Mouse (Mus musculus) G1E (cell line): ENCODE data around the gene Chst3. TPM values are rescaled to one million over a fixed set of nuclear protein-coding genes. Genes with fewer than 3 reads are reported as not detected.
"Not testable (repeated sequence)": the region's sequence is repeated elsewhere in the genome, so short reads cannot be mapped to it uniquely, and the experiment has no call there.

ENCODE experiments used
- ATAC-seq: 2 replicates; pipeline ENCODE4 v1.8.0; 2016; ENCODE audit warnings: mild to moderate bottlenecking; ENCODE audit not compliant: insufficient number of reproducible peaks, poor library complexity, low FRiP score, severe bottlenecking; ENCODE audit errors: extremely low read depth
- DNase-seq: peaks from one replicate; pipeline ENCODE4 v3.0.0; 2012; ENCODE audit warnings: low spot score
- H3K27me3 ChIP-seq: 2 replicates; pipeline ENCODE4 v1.6.1; 2012; ENCODE audit warnings: mild to moderate bottlenecking, low read length, inconsistent platforms; ENCODE audit not compliant: insufficient read depth
- H3K36me3 ChIP-seq: replicated peaks from 2 replicates; pipeline ENCODE3; 2012; ENCODE audit warnings: mild to moderate bottlenecking, inconsistent platforms
- H3K4me1 ChIP-seq: 2 replicates; pipeline ENCODE4 v1.6.1; 2012; ENCODE audit warnings: low read depth, low read length, inconsistent platforms, mixed read lengths; ENCODE audit not compliant: insufficient read depth
- H3K4me3 ChIP-seq: 2 replicates; pipeline ENCODE4 v1.5.1; 2012; ENCODE audit warnings: low read depth, mild to moderate bottlenecking, inconsistent platforms, low read length, moderate library complexity, mixed read lengths
- H3K9me3 ChIP-seq: replicated peaks from 2 replicates; pipeline ENCODE4 v1.6.1; 2012; ENCODE audit warnings: inconsistent platforms
- CTCF ChIP-seq: IDR thresholded peaks from 2 replicates; pipeline ENCODE4 v1.5.1; 2012; ENCODE audit warnings: low read depth, low read length, inconsistent platforms, mixed read lengths
- GATA1 ChIP-seq: IDR thresholded peaks from 2 replicates; pipeline ENCODE4 v1.6.1; 2012; ENCODE audit warnings: borderline replicate concordance, low read length, inconsistent platforms, mixed read lengths
- GATA2 ChIP-seq: IDR thresholded peaks from 2 replicates; pipeline ENCODE4 v1.6.1; 2012; ENCODE audit warnings: low read depth, low read length, inconsistent platforms, borderline replicate concordance
- POLR2AphosphoS5 ChIP-seq: IDR thresholded peaks from 2 replicates; pipeline ENCODE4 v1.6.1; 2012; ENCODE audit warnings: low read depth, low read length, inconsistent platforms; ENCODE audit not compliant: insufficient replicate concordance
- TAL1 ChIP-seq: conservative IDR thresholded peaks from 2 replicates; pipeline ENCODE4 v1.6.1; 2012; ENCODE audit warnings: low read depth, low read length, inconsistent platforms, mixed read lengths
- polyA plus RNA-seq: library from polyadenylated mRNA; stranded (reverse); fragments of >175 nt; gene quantifications from 2 replicates; pipeline ENCODE4 v1.2.3, GENCODE M21; 2012
- total RNA-seq, 2 experiments: library from RNA; stranded (forward) in 1 of 2; stranded (reverse) in 1 of 2; fragments of 200-1000 nt in 1 of 2; fragments of >200 nt in 1 of 2; fragmentation: Nextera tagmentation in 1 of 2; gene quantifications; 2 replicates each; pipeline ENCODE4 v1.2.3; 2014 to 2017

Gene Chst3
- total and polyA plus RNA-seq, 3 experiments = 0.11 TPM; not detected in 2

DNA sequence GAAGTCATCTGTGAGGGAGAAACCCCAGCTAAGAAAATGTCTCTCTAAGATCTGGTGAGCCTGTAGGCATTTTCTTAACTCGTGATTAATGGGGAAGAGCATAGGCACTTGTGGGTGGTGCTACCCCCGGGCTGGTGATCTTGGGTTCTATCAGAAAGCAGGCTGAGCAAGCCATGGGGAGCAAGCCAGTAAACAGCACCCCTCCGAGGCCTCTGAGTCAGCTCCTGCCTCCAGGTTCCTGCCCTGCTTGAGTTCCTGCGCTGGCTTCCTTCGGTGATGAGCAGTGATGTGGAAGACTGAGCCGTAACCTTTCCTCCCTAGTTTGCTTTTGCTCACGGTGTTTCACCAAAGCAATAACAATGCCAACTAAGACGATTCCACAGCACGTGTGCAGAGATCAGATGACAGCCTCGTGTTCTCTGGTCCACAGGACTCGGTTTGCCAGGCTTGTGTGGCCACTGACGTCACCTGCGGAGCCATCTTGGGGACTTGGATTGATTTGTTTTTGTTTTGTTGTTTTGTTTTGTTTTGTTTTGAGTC lies 31.4 kb upstream of the Chst3 start:
- H3K9me3 ChIP-seq = no peaks in the 10 kb centered on the region
- H3K4me3 ChIP-seq = no peak overlapping the region
- no peaks in the 10 kb centered on the region for H3K4me1 ChIP-seq
- H3K36me3 ChIP-seq = no peaks in the 10 kb centered on the region
- no peak for DNase-seq
- peaks cover 3% of the 10 kb centered on the region; the same call in 1 of the 2 replicates for H3K27me3 ChIP-seq
- no peak for TF ChIP-seq POLR2AphosphoS5
- TF ChIP-seq GATA2 = no peak
- no peak for TF ChIP-seq GATA1
- no peak for TF ChIP-seq TAL1
- TF ChIP-seq CTCF = no peak
- ATAC-seq = no peak

DNA sequence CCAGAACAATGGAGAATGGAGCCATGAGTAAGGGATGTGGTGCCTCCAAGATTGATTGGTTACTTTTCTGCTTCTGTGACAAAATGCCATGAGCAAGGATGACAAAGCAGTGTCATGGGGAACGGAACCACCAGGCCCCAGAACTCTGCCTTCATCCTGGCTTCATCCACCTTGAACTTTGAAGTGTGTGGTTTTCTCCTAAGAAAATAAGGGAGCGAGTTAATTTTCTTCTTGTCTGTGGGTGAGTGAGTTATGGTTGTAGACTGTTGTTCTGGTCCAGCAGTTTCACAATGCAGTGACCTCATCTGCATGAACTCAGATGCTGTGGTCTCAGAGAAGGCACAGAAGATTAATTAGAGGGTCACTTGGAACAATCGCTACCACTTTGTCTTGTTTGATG lies 29.3 kb upstream of the Chst3 start:
- H3K9me3 ChIP-seq, DNase-seq, H3K36me3 ChIP-seq, H3K27me3 ChIP-seq, H3K4me1 ChIP-seq, ATAC-seq, H3K4me3 ChIP-seq: not testable (repeated sequence)

DNA sequence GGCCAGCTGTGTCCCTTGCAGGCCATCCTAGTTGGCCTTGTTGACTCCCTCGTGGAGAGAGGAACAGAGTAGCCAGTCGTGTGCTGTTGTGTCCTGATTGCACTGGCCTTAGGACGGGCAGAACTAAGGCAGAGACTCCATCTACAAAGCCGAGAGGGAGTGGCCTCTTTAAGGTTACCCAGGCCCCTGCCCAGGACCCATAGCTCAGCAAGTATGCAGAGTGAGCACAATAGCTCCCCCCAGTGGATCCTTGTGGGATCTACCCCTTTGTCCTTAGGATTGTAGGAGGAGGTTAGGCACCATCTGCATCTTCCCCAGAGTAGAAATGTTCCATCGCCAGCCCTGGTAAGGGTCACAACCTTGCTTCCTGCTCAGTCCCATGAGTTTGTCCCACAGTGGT lies 27.5 kb upstream of the Chst3 start:
- DNase-seq = peak; percentile 29
- no peak for ATAC-seq
- Histone ChIP-seq H3K27me3 (no peaks in the 10 kb centered on the region), H3K36me3 (no peaks in the 10 kb centered on the region), H3K4me1 (peaks cover 2% of the 10 kb centered on the region; the same call in 1 of the 2 replicates), H3K9me3 (no peaks in the 10 kb centered on the region), H3K4me3 (no peak overlapping the region)
- no peak for TF ChIP-seq GATA1
- TF ChIP-seq TAL1 = no peak
- no peak for TF ChIP-seq POLR2AphosphoS5
- no peak for TF ChIP-seq CTCF
- no peak for TF ChIP-seq GATA2

DNA sequence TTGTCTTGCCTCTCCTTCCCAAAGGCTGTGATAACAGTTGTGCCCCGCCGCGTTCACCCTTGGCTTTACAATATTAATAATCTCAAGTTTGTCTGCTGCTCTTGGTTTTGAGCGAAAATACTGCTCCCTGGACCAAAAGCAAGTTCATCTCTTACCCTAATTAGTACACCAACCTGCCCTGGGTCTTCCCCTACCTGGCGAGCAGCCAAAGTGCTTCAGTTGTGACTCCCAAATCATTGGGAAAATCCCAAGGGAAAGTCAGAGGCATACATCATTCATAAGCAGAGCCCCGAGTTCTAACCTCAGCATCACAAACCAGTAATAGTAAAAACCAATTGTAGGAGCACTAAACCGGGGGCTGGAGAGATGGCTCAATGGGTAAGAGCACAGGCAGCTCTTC lies 26.6 kb upstream of the Chst3 start:
- Histone ChIP-seq H3K9me3 (no peaks in the 10 kb centered on the region), H3K27me3 (no peaks in the 10 kb centered on the region), H3K4me1 (peaks cover 2% of the 10 kb centered on the region; the same call in 1 of the 2 replicates), H3K36me3 (no peaks in the 10 kb centered on the region), H3K4me3 (no peak overlapping the region)
- ATAC-seq = no peak
- DNase-seq = no peak
- TF ChIP-seq GATA1 (no peak), CTCF (no peak), POLR2AphosphoS5 (no peak), GATA2 (no peak), TAL1 (no peak)

DNA sequence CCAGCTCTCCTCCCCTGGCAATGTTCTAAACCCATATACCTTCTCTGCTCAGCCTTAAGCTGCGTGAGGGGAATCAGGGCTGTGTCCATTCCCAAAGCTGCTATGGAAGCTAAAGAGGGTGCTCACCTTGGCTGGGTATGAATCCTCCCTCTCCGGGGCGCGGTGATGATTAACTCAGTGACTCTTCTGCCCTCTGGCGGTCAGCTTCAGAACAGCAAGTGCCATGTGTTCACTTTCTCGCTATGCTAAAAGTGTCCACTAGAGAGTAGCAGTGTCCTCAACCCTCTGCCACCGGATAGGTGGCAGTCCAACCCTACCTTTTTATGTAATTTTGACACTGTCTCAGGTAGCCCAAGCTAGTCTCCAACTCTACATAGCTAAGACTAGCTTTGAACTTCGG lies 26.0 kb upstream of the Chst3 start:
- no peaks in the 10 kb centered on the region for H3K9me3 ChIP-seq
- ATAC-seq (peak; percentile 34), DNase-seq (peak; percentile 23)

DNA sequence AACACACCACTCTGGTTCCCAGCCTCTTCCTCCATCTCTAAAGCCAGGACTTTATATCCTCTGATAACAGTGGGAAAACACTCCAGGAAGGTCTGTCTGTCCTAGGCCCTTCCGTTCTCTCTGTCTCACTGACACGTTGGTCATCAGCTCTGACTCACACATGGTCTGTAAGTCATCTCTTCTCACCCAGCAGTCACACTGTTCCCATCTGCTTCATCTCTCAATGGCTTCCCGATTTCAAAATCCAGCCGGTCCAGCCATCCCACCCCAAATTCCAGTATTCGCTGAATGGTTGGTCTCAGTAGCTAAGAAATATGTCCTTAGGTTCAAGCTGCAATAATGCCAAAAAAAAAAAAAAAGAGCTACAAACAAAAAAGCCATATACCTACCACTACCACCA lies 24.9 kb upstream of the Chst3 start:
- H3K27me3 ChIP-seq = no peaks in the 10 kb centered on the region
- ATAC-seq = no peak
- TF ChIP-seq POLR2AphosphoS5 (no peak), TAL1 (no peak), GATA1 (no peak), CTCF (no peak), GATA2 (no peak)
- H3K9me3 ChIP-seq = no peaks in the 10 kb centered on the region
- DNase-seq = no peak
- no peaks in the 10 kb centered on the region for H3K36me3 ChIP-seq
- no peak overlapping the region for H3K4me3 ChIP-seq
- H3K4me1 ChIP-seq = peaks cover 2% of the 10 kb centered on the region; the same call in 1 of the 2 replicates

More for the DNA sequence above, 26.0 kb upstream of the Chst3 start:
- peaks cover 2% of the 10 kb centered on the region; the same call in 1 of the 2 replicates for H3K4me1 ChIP-seq
- no peaks in the 10 kb centered on the region for H3K27me3 ChIP-seq
- no peak for TF ChIP-seq GATA2
- peak; percentile 86 for TF ChIP-seq CTCF
- H3K4me3 ChIP-seq = no peak overlapping the region
- H3K36me3 ChIP-seq = no peaks in the 10 kb centered on the region

DNA sequence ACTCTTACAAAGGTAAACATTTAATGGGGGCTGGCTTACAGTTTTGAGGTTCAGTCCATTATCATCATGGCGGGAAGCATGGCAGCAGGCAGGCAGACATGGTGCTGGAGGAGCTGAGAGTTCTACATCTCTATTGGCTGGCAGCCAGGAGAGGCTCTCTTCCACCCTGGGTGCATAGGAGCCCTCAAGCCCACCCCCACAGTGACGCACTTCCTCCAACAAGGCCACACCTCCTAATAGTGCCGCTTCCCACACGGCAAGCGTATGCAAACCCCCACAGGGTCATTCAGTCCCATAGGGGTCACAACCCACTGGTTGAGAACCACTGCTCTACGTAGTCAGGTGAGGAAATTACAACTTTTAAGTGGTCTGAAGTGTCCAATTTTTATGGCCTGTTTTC lies 21.4 kb upstream of the Chst3 start:
- Histone ChIP-seq H3K36me3 (no peaks in the 10 kb centered on the region), H3K27me3 (no peaks in the 10 kb centered on the region), H3K4me1 (peaks cover 2% of the 10 kb centered on the region; the same call in 1 of the 2 replicates), H3K4me3 (no peak overlapping the region), H3K9me3 (no peaks in the 10 kb centered on the region)
- ATAC-seq (no peak), DNase-seq (no peak)
- TF ChIP-seq GATA1 (no peak), GATA2 (no peak)
